Mouse (Mus musculus): ENCODE data around the gene Tbc1d22b.
"Not testable (repeated sequence)": the region's sequence is repeated elsewhere in the genome, so short reads cannot be mapped to it uniquely, and the experiment has no call there.

The Tbc1d22b gene

GRCm38 (mm10) chr17:29595891-29596770, 46.5 kb downstream of the Tbc1d22b start:
- no peak for DNase-seq (ENCODE audit: low spot score in 2 of 2)

- DNase-seq (ENCODE audit: low spot score in 2 of 2): no peak
Measured at GRCm38 (mm10) chr17:29596771-29597132, 47.2 kb downstream of the Tbc1d22b start.

- DNase-seq (ENCODE audit: low spot score in 2 of 2): no peak
Measured at GRCm38 (mm10) chr17:29599051-29599450, 49.5 kb downstream of the Tbc1d22b start.

GRCm38 (mm10) chr17:29599537-29599936, 50.0 kb downstream of the Tbc1d22b start:
- DNase-seq (ENCODE audit: low spot score in 2 of 2): no peak

- DNase-seq (ENCODE audit: low spot score in 2 of 2): no peak
Measured at GRCm38 (mm10) chr17:29601391-29601790, 51.8 kb downstream of the Tbc1d22b start.

- DNase-seq (ENCODE audit: low spot score in 2 of 2): peak in 1 of 2 experiments; percentile 84
Measured at GRCm38 (mm10) chr17:29603283-29603682, 53.7 kb downstream of the Tbc1d22b start.

- not testable (repeated sequence) for DNase-seq (ENCODE audit: low spot score in 2 of 2)
Measured at GRCm38 (mm10) chr17:29613453-29613852, 63.9 kb downstream of the Tbc1d22b start.

GRCm38 (mm10) chr17:29614115-29615023, 64.8 kb downstream of the Tbc1d22b start, which contains the start of the genes Rnf8 and Gm28043:
Gene Rnf8 (plus strand): TSS chr17:29614790.
Gene Gm28043 (plus strand): TSS chr17:29614876.
- DNase-seq (ENCODE audit: low spot score in 2 of 2): peak; percentile 82 to 93

GRCm38 (mm10) chr17:29615024-29615551, 65.5 kb downstream of the Tbc1d22b start:
- no peak for DNase-seq (ENCODE audit: low spot score in 2 of 2)

GRCm38 (mm10) chr17:29615616-29616015, 66.0 kb downstream of the Tbc1d22b start:
- DNase-seq (ENCODE audit: low spot score in 2 of 2): no peak

- no peak for DNase-seq (ENCODE audit: low spot score in 2 of 2)
Measured at GRCm38 (mm10) chr17:29619231-29619630, 69.6 kb downstream of the Tbc1d22b start.

GRCm38 (mm10) chr17:29623488-29623887, 73.9 kb downstream of the Tbc1d22b start:
- no peak for DNase-seq (ENCODE audit: low spot score in 2 of 2)

GRCm38 (mm10) chr17:29627285-29627684, 77.7 kb downstream of the Tbc1d22b start:
- no peak for DNase-seq (ENCODE audit: low spot score in 2 of 2)

- DNase-seq (ENCODE audit: low spot score in 2 of 2): no peak
Measured at GRCm38 (mm10) chr17:29628946-29629345, 79.4 kb downstream of the Tbc1d22b start.

GRCm38 (mm10) chr17:29629620-29630019, 80.0 kb downstream of the Tbc1d22b start:
- DNase-seq (ENCODE audit: low spot score in 2 of 2): no peak

- DNase-seq (ENCODE audit: low spot score in 2 of 2): no peak
Measured at GRCm38 (mm10) chr17:29632312-29632711, 82.7 kb downstream of the Tbc1d22b start.

GRCm38 (mm10) chr17:29635492-29635891, 85.9 kb downstream of the Tbc1d22b start:
- DNase-seq (ENCODE audit: low spot score in 2 of 2): no peak

GRCm38 (mm10) chr17:29636118-29636517, 86.5 kb downstream of the Tbc1d22b start:
- DNase-seq (ENCODE audit: low spot score in 2 of 2): peak in 1 of 2 experiments; percentile 51

- no peak for DNase-seq (ENCODE audit: low spot score in 2 of 2)
Measured at GRCm38 (mm10) chr17:29637377-29637776, 87.8 kb downstream of the Tbc1d22b start.

GRCm38 (mm10) chr17:29637895-29638294, 88.3 kb downstream of the Tbc1d22b start:
- DNase-seq (ENCODE audit: low spot score in 2 of 2): no peak

- DNase-seq (ENCODE audit: low spot score in 2 of 2): no peak
Measured at GRCm38 (mm10) chr17:29640971-29641370, 91.4 kb downstream of the Tbc1d22b start.

- DNase-seq (ENCODE audit: low spot score in 2 of 2): no peak
Measured at GRCm38 (mm10) chr17:29642219-29642618, 92.6 kb downstream of the Tbc1d22b start.

Data from left cerebral cortex, adult 9 months (tissue).